Mouse (Mus musculus): ENCODE measurements around the gene Slc37a1. TPM values are rescaled to one million over a fixed set of nuclear protein-coding genes. Genes with fewer than 3 reads are reported as not detected.

Slc37a1 gene
- polyA plus RNA-seq, 1 experiment from 2014 or later = 3.8 TPM

GRCm38 (mm10) chr17:31279541-31279940 is 7.1 kb upstream of the Slc37a1 start:
- H3K4me3 ChIP-seq = no peak overlapping the region

GRCm38 (mm10) chr17:31280269-31280668 is 6.3 kb upstream of the Slc37a1 start:
- H3K4me2 ChIP-seq = no peak overlapping the region
- H3K4me3 ChIP-seq = no peak overlapping the region
- no peak overlapping the region for H3K27ac ChIP-seq
- H3K9ac ChIP-seq = no peak overlapping the region
- H3K4me1 ChIP-seq = peaks cover 19% of the 10 kb centered on the region
- H3K36me3 ChIP-seq = no peaks in the 10 kb centered on the region
- 76% methylated on average over 6 of the region's 6 CpGs for WGBS
- 0 out of 2 replicates have a peak, but pooled peaks cover 3% of the 10 kb centered on the region for H3K27me3 ChIP-seq
- H3K9me3 ChIP-seq = no peaks in the 10 kb centered on the region
- no peak for ATAC-seq (ENCODE audit: insufficient number of reproducible peaks, insufficient read depth, low FRiP score, low TSS enrichment, low read depth)

More at GRCm38 (mm10) chr17:31279541-31279940, 7.1 kb upstream of the Slc37a1 start:
- 0 out of 2 replicates have a peak, but pooled peaks cover 3% of the 10 kb centered on the region for H3K27me3 ChIP-seq
- H3K9ac ChIP-seq = no peak overlapping the region
- ATAC-seq (ENCODE audit: insufficient number of reproducible peaks, insufficient read depth, low FRiP score, low TSS enrichment, low read depth) = no peak
- no peaks in the 10 kb centered on the region for H3K36me3 ChIP-seq
- 80% methylated on average over 9 of the region's 9 CpGs for WGBS
- H3K4me1 ChIP-seq = peaks cover 19% of the 10 kb centered on the region
- H3K27ac ChIP-seq = no peak overlapping the region
- no peaks in the 10 kb centered on the region for H3K9me3 ChIP-seq
- no peak overlapping the region for H3K4me2 ChIP-seq

GRCm38 (mm10) chr17:31281830-31282686 is 4.5 kb upstream of the Slc37a1 start:
- no peak overlapping the region for H3K9ac ChIP-seq
- no peaks in the 10 kb centered on the region for H3K27me3 ChIP-seq
- 39% methylated on average over 19 of the region's 19 CpGs for WGBS
- H3K9me3 ChIP-seq = no peaks in the 10 kb centered on the region
- H3K4me3 ChIP-seq = no peak overlapping the region
- ATAC-seq (ENCODE audit: insufficient number of reproducible peaks, insufficient read depth, low FRiP score, low TSS enrichment, low read depth) = no peak
- H3K27ac ChIP-seq = no peak overlapping the region
- H3K4me1 ChIP-seq = peaks cover 11% of the 10 kb centered on the region; the same call in 1 of the 2 replicates
- H3K4me2 ChIP-seq = peak overlapping the region; percentile 29; the same call in 1 of the 2 replicates
- no peaks in the 10 kb centered on the region for H3K36me3 ChIP-seq

- no peak for ATAC-seq (ENCODE audit: insufficient number of reproducible peaks, insufficient read depth, low FRiP score, low TSS enrichment, low read depth)
- Histone ChIP-seq H3K4me3 (no peak overlapping the region), H3K27me3 (no peaks in the 10 kb centered on the region), H3K9ac (no peak overlapping the region), H3K36me3 (no peaks in the 10 kb centered on the region), H3K4me1 (peaks cover 6% of the 10 kb centered on the region; the same call in 1 of the 2 replicates), H3K4me2 (no peak overlapping the region), H3K27ac (no peak overlapping the region), H3K9me3 (no peaks in the 10 kb centered on the region)
- WGBS = 24% methylated on average over 7 of the region's 7 CpGs
Measured at GRCm38 (mm10) chr17:31282687-31283053, 3.9 kb upstream of the Slc37a1 start.

GRCm38 (mm10) chr17:31285867-31286266 is 725 bp upstream of the Slc37a1 start:
- 77% methylated on average over 2 of the region's 2 CpGs for WGBS
- Histone ChIP-seq H3K27ac (no peak overlapping the region), H3K4me3 (no peak overlapping the region), H3K9me3 (no peaks in the 10 kb centered on the region), H3K36me3 (no peaks in the 10 kb centered on the region), H3K4me1 (peaks cover 4% of the 10 kb centered on the region; the same call in 1 of the 2 replicates), H3K27me3 (no peaks in the 10 kb centered on the region), H3K9ac (no peak overlapping the region), H3K4me2 (no peak overlapping the region)
- ATAC-seq (ENCODE audit: insufficient number of reproducible peaks, insufficient read depth, low FRiP score, low TSS enrichment, low read depth) = no peak

- 85% methylated on average over 3 of the region's 3 CpGs for WGBS
- H3K27ac ChIP-seq = no peak overlapping the region
- H3K27me3 ChIP-seq = no peaks in the 10 kb centered on the region
- H3K36me3 ChIP-seq = no peaks in the 10 kb centered on the region
- H3K4me2 ChIP-seq = no peak overlapping the region
- H3K4me3 ChIP-seq = no peak overlapping the region
- no peaks in the 10 kb centered on the region for H3K4me1 ChIP-seq
- no peak for ATAC-seq (ENCODE audit: insufficient number of reproducible peaks, insufficient read depth, low FRiP score, low TSS enrichment, low read depth)
- H3K9ac ChIP-seq = no peak overlapping the region
- no peaks in the 10 kb centered on the region for H3K9me3 ChIP-seq
Measured at GRCm38 (mm10) chr17:31287216-31287615, 624 bp downstream of the Slc37a1 start.

GRCm38 (mm10) chr17:31288999-31289726 is 2.6 kb downstream of the Slc37a1 start:
- H3K9ac ChIP-seq = no peak overlapping the region
- WGBS = 58% methylated on average over 7 of the region's 7 CpGs
- H3K9me3 ChIP-seq = no peaks in the 10 kb centered on the region
- no peaks in the 10 kb centered on the region for H3K36me3 ChIP-seq
- no peak overlapping the region for H3K4me2 ChIP-seq
- no peak overlapping the region for H3K27ac ChIP-seq
- no peaks in the 10 kb centered on the region for H3K27me3 ChIP-seq
- no peak overlapping the region for H3K4me3 ChIP-seq
- ATAC-seq (ENCODE audit: insufficient number of reproducible peaks, insufficient read depth, low FRiP score, low TSS enrichment, low read depth) = no peak
- H3K4me1 ChIP-seq = no peaks in the 10 kb centered on the region

GRCm38 (mm10) chr17:31290311-31290710 is 3.7 kb downstream of the Slc37a1 start:
- no peak overlapping the region for H3K9ac ChIP-seq
- peaks cover 6% of the 10 kb centered on the region for H3K27me3 ChIP-seq
- no peaks in the 10 kb centered on the region for H3K9me3 ChIP-seq
- peaks cover 2% of the 10 kb centered on the region; the same call in 1 of the 2 replicates for H3K4me1 ChIP-seq
- no peaks in the 10 kb centered on the region for H3K36me3 ChIP-seq
- H3K4me2 ChIP-seq = no peak overlapping the region
- ATAC-seq (ENCODE audit: insufficient number of reproducible peaks, insufficient read depth, low FRiP score, low TSS enrichment, low read depth) = no peak
- no peak overlapping the region for H3K4me3 ChIP-seq
- no peak overlapping the region for H3K27ac ChIP-seq

- 72% methylated on average over 6 of the region's 6 CpGs for WGBS
Measured at GRCm38 (mm10) chr17:31290859-31291258, 4.3 kb downstream of the Slc37a1 start.

GRCm38 (mm10) chr17:31294363-31295214 is 8.0 kb downstream of the Slc37a1 start:
- 79% methylated on average over 15 of the region's 15 CpGs for WGBS
- H3K27ac ChIP-seq = no peak overlapping the region
- peaks cover 26% of the 10 kb centered on the region for H3K4me1 ChIP-seq
- H3K4me2 ChIP-seq = no peak overlapping the region
- H3K9ac ChIP-seq = no peak overlapping the region
- H3K36me3 ChIP-seq = no peaks in the 10 kb centered on the region
- no peaks in the 10 kb centered on the region for H3K9me3 ChIP-seq
- H3K27me3 ChIP-seq = peaks cover 33% of the 10 kb centered on the region
- H3K4me3 ChIP-seq = no peak overlapping the region
- ATAC-seq (ENCODE audit: insufficient number of reproducible peaks, insufficient read depth, low FRiP score, low TSS enrichment, low read depth) = no peak

More at GRCm38 (mm10) chr17:31290859-31291258, 4.3 kb downstream of the Slc37a1 start:
- no peaks in the 10 kb centered on the region for H3K9me3 ChIP-seq
- no peak for ATAC-seq (ENCODE audit: insufficient number of reproducible peaks, insufficient read depth, low FRiP score, low TSS enrichment, low read depth)
- peaks cover 7% of the 10 kb centered on the region for H3K4me1 ChIP-seq
- H3K27ac ChIP-seq = no peak overlapping the region
- H3K27me3 ChIP-seq = peaks cover 12% of the 10 kb centered on the region
- no peaks in the 10 kb centered on the region for H3K36me3 ChIP-seq
- no peak overlapping the region for H3K4me2 ChIP-seq
- H3K9ac ChIP-seq = no peak overlapping the region
- no peak overlapping the region for H3K4me3 ChIP-seq

- Histone ChIP-seq H3K36me3 (no peaks in the 10 kb centered on the region), H3K27me3 (peaks cover 33% of the 10 kb centered on the region), H3K4me1 (peaks cover 26% of the 10 kb centered on the region), H3K27ac (no peak overlapping the region), H3K9me3 (no peaks in the 10 kb centered on the region), H3K4me3 (peak overlapping the region; percentile 56), H3K9ac (peak overlapping the region; percentile 74), H3K4me2 (peak overlapping the region; percentile 99)
- WGBS = 29% methylated on average over 25 of the region's 25 CpGs
- ATAC-seq (ENCODE audit: insufficient number of reproducible peaks, insufficient read depth, low FRiP score, low TSS enrichment, low read depth) = no peak
Measured at GRCm38 (mm10) chr17:31295215-31295891, 8.8 kb downstream of the Slc37a1 start.
